Mouse (Mus musculus) thymus, adult 2 months (tissue): ENCODE data around the gene Sptssa. TPM values are rescaled to one million over a fixed set of nuclear protein-coding genes. Genes with fewer than 3 reads are reported as not detected.
A peak's percentile ranks its signal among the peaks of the same experiment; 100 is the strongest.

ENCODE experiments used
- DNase-seq: peaks from one replicate; pipeline ENCODE4 v3.0.0; 2021
- H3K27ac ChIP-seq: fragments of 200-500 bp; 2 replicates; pipeline ENCODE4 v1.5.1; 2012; ENCODE audit warnings: low read length, control low read depth; ENCODE audit not compliant: control insufficient read depth, insufficient read depth
- H3K27me3 ChIP-seq: fragments of 200-500 bp; 2 replicates; pipeline ENCODE4 v1.6.1; 2012; ENCODE audit warnings: mild to moderate bottlenecking, low read length, moderate library complexity, mixed read lengths; ENCODE audit not compliant: control insufficient read depth, insufficient read depth
- H3K36me3 ChIP-seq: fragments of 200-500 bp; 2 replicates; pipeline ENCODE4 v1.6.1; 2012; ENCODE audit warnings: mild to moderate bottlenecking, low read length, moderate library complexity; ENCODE audit not compliant: control insufficient read depth, insufficient read depth
- H3K4me1 ChIP-seq: fragments of 200-500 bp; replicated peaks from 2 replicates; pipeline ENCODE4 v1.6.1; 2012; ENCODE audit warnings: low read length; ENCODE audit not compliant: control insufficient read depth, insufficient read depth
- H3K4me3 ChIP-seq: fragments of 200-500 bp; 2 replicates; pipeline ENCODE4 v1.5.1; 2012; ENCODE audit warnings: mild to moderate bottlenecking, low read length, control low read depth, moderate library complexity; ENCODE audit not compliant: control insufficient read depth, insufficient read depth
- CTCF ChIP-seq: fragments of 200-500 bp; IDR thresholded peaks from 2 replicates; pipeline ENCODE4 v1.5.1; 2012; ENCODE audit warnings: mild to moderate bottlenecking, control low read depth, low read length, moderate library complexity, borderline replicate concordance; ENCODE audit not compliant: control insufficient read depth, poor library complexity, insufficient read depth; ENCODE audit errors: extremely low read depth
- POLR2A ChIP-seq: fragments of 200-500 bp; IDR thresholded peaks from 2 replicates; pipeline ENCODE4 v1.6.1; 2012; ENCODE audit warnings: mild to moderate bottlenecking, low read length, control low read depth, moderate library complexity; ENCODE audit not compliant: control insufficient read depth, poor library complexity, insufficient read depth; ENCODE audit errors: extremely low read depth
- WGBS: fragments of 180-500 bp; shearing (Covaris S2); methylation state at CpG from one replicate; pipeline ENCODE4 v1.1.7; 2018; 5-methylcytosine and 5-hydroxymethylcytosine counted together
- polyA plus RNA-seq: library from polyadenylated mRNA; depleted of rRNA; stranded (reverse); fragments of >200 nt; gene quantifications from 2 replicates; pipeline ENCODE4 v1.2.3, GENCODE M21; 2012

The Sptssa gene
- polyA plus RNA-seq, 1 experiment = 92.1 TPM

DNA sequence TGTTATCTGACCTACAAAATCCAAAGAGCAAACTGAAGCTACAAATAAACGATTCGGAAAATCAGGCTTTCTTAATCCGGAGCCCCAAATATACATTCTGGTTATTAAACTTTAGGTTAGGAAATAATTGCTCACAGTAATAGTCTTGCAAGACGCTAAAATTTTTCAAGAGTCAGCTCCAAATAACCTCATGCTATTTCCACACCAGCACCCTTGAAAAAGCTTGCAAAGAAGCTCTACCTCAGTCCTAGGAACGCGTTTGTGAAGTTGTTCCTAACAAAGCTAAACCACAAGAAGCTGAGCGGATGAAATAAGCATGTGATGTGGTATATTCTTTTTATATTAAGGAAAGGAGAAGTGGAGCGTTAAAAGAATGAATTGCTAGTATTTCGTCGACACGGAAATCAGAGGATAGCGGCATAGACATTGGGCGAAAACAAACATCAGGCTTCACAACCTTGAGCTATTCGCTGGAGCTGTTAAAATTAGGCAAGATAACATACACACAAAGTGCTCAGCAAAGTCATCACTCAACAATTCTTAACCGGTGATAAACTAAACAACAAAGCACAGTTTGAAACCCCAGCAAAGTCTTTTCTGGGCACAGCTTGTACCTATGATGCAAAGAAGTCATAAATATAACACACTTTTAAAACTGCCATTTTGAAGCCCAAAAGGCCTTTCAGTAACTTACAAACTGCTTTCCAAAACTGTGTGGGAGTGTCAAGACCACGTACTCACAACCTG, 908 bp downstream of the Sptssa start:
- DNase-seq = peak; percentile 9
- 6% methylated on average over 16 of the region's 16 CpGs for WGBS
- no peaks in the 10 kb centered on the region for H3K27me3 ChIP-seq
- H3K4me1 ChIP-seq = peaks cover 20% of the 10 kb centered on the region
- H3K36me3 ChIP-seq = no peaks in the 10 kb centered on the region
- no peak overlapping the region for H3K27ac ChIP-seq
- peak overlapping the region; percentile 76 for H3K4me3 ChIP-seq
- TF ChIP-seq POLR2A (no peak), CTCF (no peak)

DNA sequence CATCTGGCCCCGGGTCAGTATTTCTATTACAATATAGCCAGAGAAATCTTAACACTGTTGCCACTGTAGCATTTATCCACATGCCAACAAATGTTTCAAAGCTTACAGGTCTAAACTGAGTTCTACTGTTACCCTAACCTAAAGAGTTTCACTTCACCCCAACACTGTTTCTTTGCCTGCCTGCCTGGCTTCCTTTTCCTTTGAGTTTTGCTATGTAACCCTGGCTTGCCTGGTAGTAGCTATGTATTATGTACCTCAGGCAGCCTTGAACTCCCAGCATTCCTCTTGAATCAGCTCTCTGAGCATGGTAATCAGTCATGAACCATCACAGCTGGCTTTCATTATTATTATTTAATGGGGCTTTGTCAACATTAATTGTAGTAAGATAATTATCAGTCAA, 1.6 kb downstream of the Sptssa start:
- no peaks in the 10 kb centered on the region for H3K36me3 ChIP-seq
- H3K4me3 ChIP-seq = no peak overlapping the region
- H3K4me1 ChIP-seq = peaks cover 20% of the 10 kb centered on the region
- H3K27me3 ChIP-seq = no peaks in the 10 kb centered on the region
- no peak for TF ChIP-seq POLR2A
- no peak for TF ChIP-seq CTCF
- DNase-seq = no peak
- H3K27ac ChIP-seq = no peak overlapping the region
- WGBS = 45% methylated on average over 1 of the region's 1 CpGs

DNA sequence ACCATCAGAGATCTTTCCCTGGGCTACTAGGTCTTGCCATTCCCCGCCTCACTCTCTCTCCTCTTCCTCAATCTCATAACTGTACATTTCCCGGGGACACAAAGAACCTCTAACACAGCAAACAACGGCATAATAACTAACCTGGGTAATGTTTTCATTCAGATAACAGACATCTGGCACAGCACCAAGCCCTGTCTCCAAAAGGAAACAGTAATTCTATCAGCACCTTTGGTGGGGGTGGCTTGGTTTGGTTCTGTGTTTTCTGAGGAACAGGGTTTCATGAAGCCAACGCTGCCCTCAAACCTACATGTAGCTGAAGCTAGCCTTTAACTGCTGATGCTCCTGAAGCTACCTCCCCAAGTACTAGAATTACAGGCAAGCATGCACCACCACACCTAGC, 2.2 kb downstream of the Sptssa start:
- no peak overlapping the region for H3K4me3 ChIP-seq
- TF ChIP-seq POLR2A = no peak
- no peak for TF ChIP-seq CTCF
- no peaks in the 10 kb centered on the region for H3K27me3 ChIP-seq
- no peaks in the 10 kb centered on the region for H3K36me3 ChIP-seq
- no peak overlapping the region for H3K27ac ChIP-seq
- no peak for DNase-seq
- peaks cover 20% of the 10 kb centered on the region for H3K4me1 ChIP-seq
- WGBS = 47% methylated on average over 4 of the region's 4 CpGs

DNA sequence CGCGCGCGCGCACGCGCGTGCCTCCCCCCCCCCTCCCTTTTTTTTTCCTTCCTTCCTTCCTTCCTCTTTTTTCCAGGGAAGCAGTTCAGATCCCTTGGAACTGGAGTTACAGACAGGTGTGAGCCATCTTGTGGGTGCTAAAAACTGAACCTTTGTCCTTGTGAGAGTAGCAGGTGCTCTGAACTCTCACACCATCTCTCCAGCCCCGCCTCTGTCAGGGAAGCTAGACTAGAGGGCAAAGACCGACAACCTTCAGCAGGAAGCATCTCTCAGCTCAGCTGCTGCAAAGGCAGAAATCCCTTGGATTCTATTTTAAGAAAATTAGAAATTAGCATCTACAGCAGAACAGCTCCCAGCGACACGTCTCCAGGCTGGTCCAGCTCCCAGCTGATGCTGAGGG, 4.0 kb downstream of the Sptssa start:
- peak; percentile 15 for DNase-seq
- Histone ChIP-seq H3K4me1 (peaks cover 20% of the 10 kb centered on the region), H3K27me3 (no peaks in the 10 kb centered on the region), H3K36me3 (no peaks in the 10 kb centered on the region), H3K4me3 (no peak overlapping the region), H3K27ac (no peak overlapping the region)
- TF ChIP-seq CTCF (no peak), POLR2A (no peak)
- WGBS = 23% methylated on average over 12 of the region's 12 CpGs

DNA sequence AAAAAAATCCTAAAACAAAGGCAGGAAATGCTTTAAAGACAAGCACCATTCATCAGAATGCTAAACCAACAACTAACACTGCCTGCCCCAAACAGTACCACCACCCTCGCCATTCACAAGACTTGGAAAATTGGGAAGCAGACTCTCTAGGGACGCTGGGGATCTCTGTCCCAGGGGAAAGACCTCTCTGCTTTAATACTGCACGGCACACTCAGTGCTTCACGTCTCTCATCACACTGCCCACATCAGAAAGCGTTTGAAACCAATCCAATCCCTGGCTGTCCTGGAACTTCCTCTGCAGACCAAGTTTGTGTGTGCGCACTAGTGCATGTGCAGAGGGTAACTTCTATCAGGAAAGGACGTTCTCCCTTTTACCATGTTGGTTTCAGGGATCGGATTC, 4.6 kb downstream of the Sptssa start:
- WGBS = 10% methylated on average over 8 of the region's 8 CpGs
- no peak overlapping the region for H3K4me3 ChIP-seq
- H3K27ac ChIP-seq = no peak overlapping the region
- TF ChIP-seq CTCF = no peak
- TF ChIP-seq POLR2A = no peak
- H3K36me3 ChIP-seq = no peaks in the 10 kb centered on the region
- H3K4me1 ChIP-seq = peaks cover 18% of the 10 kb centered on the region
- DNase-seq = no peak
- no peaks in the 10 kb centered on the region for H3K27me3 ChIP-seq

DNA sequence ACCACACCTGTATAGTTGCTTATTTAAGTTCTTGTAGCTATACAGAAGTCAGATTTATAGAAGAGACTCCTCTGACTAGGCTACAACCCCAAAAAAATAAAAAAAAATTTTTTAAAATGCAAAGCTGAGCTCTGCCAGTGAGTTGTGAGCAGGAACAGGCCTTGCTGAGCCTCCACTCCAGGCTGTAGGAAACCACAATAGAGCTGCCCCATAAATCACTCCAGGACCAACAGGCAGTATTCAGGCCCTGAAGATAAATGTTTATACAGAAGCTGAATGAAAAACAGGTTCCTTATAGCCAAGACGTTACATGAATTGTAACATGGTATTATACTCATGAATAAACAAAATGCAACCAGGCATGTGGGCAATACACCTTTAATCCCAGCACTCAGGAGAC, 5.2 kb downstream of the Sptssa start:
- no peaks in the 10 kb centered on the region for H3K36me3 ChIP-seq
- 90% methylated on average over 1 of the region's 1 CpGs for WGBS
- no peak overlapping the region for H3K27ac ChIP-seq
- TF ChIP-seq CTCF (no peak), POLR2A (no peak)
- DNase-seq = no peak
- H3K4me3 ChIP-seq = no peak overlapping the region
- no peaks in the 10 kb centered on the region for H3K27me3 ChIP-seq
- H3K4me1 ChIP-seq = peaks cover 16% of the 10 kb centered on the region
